Mouse (Mus musculus) cerebellum, adult 2 months (tissue): ENCODE results near the gene Rasgef1b. TPM values are rescaled to one million over a fixed set of nuclear protein-coding genes. Genes with fewer than 3 reads are reported as not detected.

Source experiments
- DNase-seq, 2 experiments: peaks; one replicate each; pipeline ENCODE4 v3.0.0; 2021
- H3K27ac ChIP-seq: fragments of 200-500 bp; 2 replicates; pipeline ENCODE4 v1.5.1; 2012; ENCODE audit warnings: low read length, control low read depth, inconsistent platforms; ENCODE audit not compliant: insufficient read depth
- H3K27me3 ChIP-seq: fragments of 200-500 bp; 2 replicates; pipeline ENCODE4 v1.6.1; 2012; ENCODE audit warnings: inconsistent platforms, mild to moderate bottlenecking, low read length, moderate library complexity; ENCODE audit not compliant: control insufficient read depth, insufficient read depth
- H3K4me1 ChIP-seq: fragments of 200-500 bp; 2 replicates; pipeline ENCODE4 v1.6.1; 2011; ENCODE audit warnings: low read length; ENCODE audit not compliant: control insufficient read depth, insufficient read depth
- H3K4me3 ChIP-seq: fragments of 200-500 bp; replicated peaks from 2 replicates; pipeline ENCODE3; 2011; ENCODE audit warnings: mild to moderate bottlenecking, low read depth, low read length, control low read depth; ENCODE audit not compliant: insufficient read depth
- CTCF ChIP-seq: fragments of 200-500 bp; IDR thresholded peaks from 2 replicates; pipeline ENCODE4 v1.5.1; 2011; ENCODE audit warnings: low read depth, mild to moderate bottlenecking, control low read depth, low read length, moderate library complexity, borderline replicate concordance; ENCODE audit not compliant: insufficient read depth
- POLR2A ChIP-seq: fragments of 200-500 bp; IDR thresholded peaks from 2 replicates; pipeline ENCODE4 v1.6.1; 2011; ENCODE audit warnings: low read length, control low read depth, borderline replicate concordance; ENCODE audit not compliant: insufficient read depth
- WGBS: fragments of 180-500 bp; shearing (Covaris S2); methylation state at CpG from one replicate; pipeline ENCODE4 v1.1.7; 2018; 5-methylcytosine and 5-hydroxymethylcytosine counted together
- polyA plus RNA-seq: library from polyadenylated mRNA; depleted of rRNA; stranded (reverse); fragments of >200 nt; gene quantifications from 2 replicates; pipeline ENCODE4 v1.2.3, GENCODE M21; 2012

The Rasgef1b gene
- polyA plus RNA-seq, 1 experiment: 19.6 TPM

GRCm38 (mm10) chr5:99444777-99445176 is 284.1 kb downstream of the Rasgef1b start:
- Histone ChIP-seq H3K27me3 (no peaks in the 10 kb centered on the region), H3K4me1 (no peaks in the 10 kb centered on the region; the same call in 1 of the 2 replicates), H3K4me3 (no peak overlapping the region), H3K27ac (no peak overlapping the region)
- TF ChIP-seq POLR2A (no peak), CTCF (no peak)
- 72% methylated on average over 7 of the region's 7 CpGs for WGBS
- no peak for DNase-seq

DNA sequence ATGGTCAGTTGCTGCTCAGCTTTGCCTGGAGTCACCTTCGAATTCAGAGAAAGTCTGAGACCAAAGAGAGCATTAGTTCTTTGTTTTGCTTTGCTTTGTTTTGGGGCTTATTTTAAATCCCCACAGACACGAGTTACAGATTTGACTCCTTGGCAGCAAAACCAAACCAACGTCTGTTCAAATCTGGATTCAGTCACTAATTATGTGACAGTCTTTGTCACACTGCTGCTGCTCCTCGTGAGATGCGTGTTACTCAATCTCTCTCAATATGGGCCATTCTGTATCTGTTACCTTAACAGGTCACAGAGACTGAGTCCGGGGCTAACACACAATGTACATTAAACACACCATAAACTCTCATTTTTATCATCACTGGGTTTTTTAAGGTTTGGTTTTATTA is 288.8 kb downstream of the Rasgef1b start:
- DNase-seq: no peak
- WGBS: 60% methylated on average over 6 of the region's 6 CpGs
- TF ChIP-seq POLR2A (no peak), CTCF (no peak)
- H3K27ac ChIP-seq: no peak overlapping the region
- no peaks in the 10 kb centered on the region for H3K27me3 ChIP-seq
- no peaks in the 10 kb centered on the region for H3K4me1 ChIP-seq
- H3K4me3 ChIP-seq: no peak overlapping the region

DNA sequence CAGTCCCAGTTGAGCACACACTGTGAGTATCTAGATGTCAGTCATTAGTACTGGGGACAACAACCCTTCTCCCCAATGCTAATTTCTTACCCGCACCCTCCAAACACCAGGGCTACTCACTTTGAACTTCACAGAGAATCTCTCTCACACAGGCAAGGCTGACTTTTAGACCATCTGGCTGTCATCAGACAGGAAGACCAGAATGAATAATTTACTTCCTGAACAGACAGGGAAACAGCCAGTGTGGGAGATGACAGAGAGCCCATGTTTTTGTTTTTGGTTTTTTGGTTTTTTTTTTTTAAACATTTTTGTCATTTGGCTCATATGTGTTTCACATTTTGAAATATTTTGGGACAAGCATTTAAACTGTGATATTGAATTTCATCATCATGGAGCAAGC is 290.3 kb downstream of the Rasgef1b start:
- Histone ChIP-seq H3K4me1 (no peaks in the 10 kb centered on the region), H3K27ac (no peak overlapping the region), H3K27me3 (no peaks in the 10 kb centered on the region), H3K4me3 (no peak overlapping the region)
- TF ChIP-seq CTCF: no peak
- TF ChIP-seq POLR2A: no peak
- 64% methylated on average over 1 of the region's 1 CpGs for WGBS
- no peak for DNase-seq

GRCm38 (mm10) chr5:99434226-99434625 is 294.6 kb downstream of the Rasgef1b start:
- 95% methylated on average over 4 of the region's 4 CpGs for WGBS
- TF ChIP-seq POLR2A: no peak
- TF ChIP-seq CTCF: no peak
- H3K27me3 ChIP-seq: no peaks in the 10 kb centered on the region
- no peaks in the 10 kb centered on the region; the same call in 1 of the 2 replicates for H3K4me1 ChIP-seq
- DNase-seq: no peak
- no peak overlapping the region for H3K27ac ChIP-seq
- no peak overlapping the region for H3K4me3 ChIP-seq

- Histone ChIP-seq H3K4me1 (no peaks in the 10 kb centered on the region; the same call in 1 of the 2 replicates), H3K27ac (no peak overlapping the region), H3K4me3 (no peak overlapping the region), H3K27me3 (no peaks in the 10 kb centered on the region)
- 95% methylated on average over 8 of the region's 8 CpGs for WGBS
- TF ChIP-seq POLR2A (no peak), CTCF (no peak)
- no peak for DNase-seq
Observed at GRCm38 (mm10) chr5:99432471-99432870, 296.4 kb downstream of the Rasgef1b start.

GRCm38 (mm10) chr5:99429273-99429672 is 299.6 kb downstream of the Rasgef1b start:
- TF ChIP-seq POLR2A: no peak
- no peak for TF ChIP-seq CTCF
- H3K27ac ChIP-seq: no peak overlapping the region
- no peak for DNase-seq
- H3K4me1 ChIP-seq: no peaks in the 10 kb centered on the region; the same call in 1 of the 2 replicates
- H3K4me3 ChIP-seq: no peak overlapping the region
- 85% methylated on average over 8 of the region's 8 CpGs for WGBS
- H3K27me3 ChIP-seq: no peaks in the 10 kb centered on the region

GRCm38 (mm10) chr5:99428648-99429047 is 300.2 kb downstream of the Rasgef1b start:
- H3K4me3 ChIP-seq: no peak overlapping the region
- no peak for DNase-seq
- H3K4me1 ChIP-seq: no peaks in the 10 kb centered on the region; the same call in 1 of the 2 replicates
- TF ChIP-seq CTCF (no peak), POLR2A (no peak)
- no peaks in the 10 kb centered on the region for H3K27me3 ChIP-seq
- WGBS: 83% methylated on average over 5 of the region's 5 CpGs
- H3K27ac ChIP-seq: no peak overlapping the region

DNA sequence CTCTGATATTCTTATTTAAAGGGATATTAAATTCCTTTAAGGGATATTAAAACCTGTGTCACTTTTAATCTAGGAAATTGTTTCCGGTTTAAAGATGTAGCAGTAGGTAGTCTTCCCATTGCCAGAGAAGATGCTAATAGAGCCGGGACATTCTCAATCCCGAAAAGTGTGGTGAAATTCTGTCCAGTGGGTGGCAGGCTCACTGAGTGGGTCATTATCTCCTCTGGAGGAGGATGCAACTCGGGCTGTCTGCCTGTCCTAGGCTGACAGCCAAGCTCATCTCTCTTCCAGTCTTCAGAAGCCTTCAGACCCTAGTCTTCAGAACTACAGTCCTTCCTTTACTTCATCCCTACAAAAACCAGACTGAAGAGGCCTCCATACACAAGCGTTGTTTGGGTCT is 305.6 kb downstream of the Rasgef1b start:
- Histone ChIP-seq H3K27ac (no peak overlapping the region), H3K27me3 (no peaks in the 10 kb centered on the region; the same call in 1 of the 2 replicates), H3K4me3 (no peak overlapping the region), H3K4me1 (no peaks in the 10 kb centered on the region)
- no peak for TF ChIP-seq POLR2A
- peak; percentile 8; the same call in 1 of the 2 replicates for TF ChIP-seq CTCF
- 47% methylated on average over 5 of the region's 5 CpGs for WGBS
- DNase-seq: no peak

GRCm38 (mm10) chr5:99422856-99423255 is 306.0 kb downstream of the Rasgef1b start:
- no peak for DNase-seq
- TF ChIP-seq CTCF (no peak), POLR2A (no peak)
- no peaks in the 10 kb centered on the region for H3K4me1 ChIP-seq
- H3K4me3 ChIP-seq: no peak overlapping the region
- H3K27ac ChIP-seq: no peak overlapping the region
- WGBS: 96% methylated on average over 4 of the region's 4 CpGs
- no peaks in the 10 kb centered on the region; the same call in 1 of the 2 replicates for H3K27me3 ChIP-seq
